Mouse (Mus musculus): Measurements from ENCODE around the gene Cdkl2. TPM values are rescaled to one million over a fixed set of nuclear protein-coding genes. Genes with fewer than 3 reads are reported as not detected.

Gene Cdkl2
- total RNA-seq, 1 experiment: 6.4 TPM

- in situ Hi-C loops (cut with MboI; ENCODE audit: low sequenced_read_pairs in 2 of 2, unreplicated experiment in 2 of 2): no loop called here
- H3K9me3 ChIP-seq (ENCODE audit: control insufficient read depth, insufficient read depth, low read depth, low read length): no peaks in the 10 kb centered on the region
These were observed 55.9 kb downstream of the Cdkl2 start for GRCm38 (mm10) chr5:91987799-91988198.

GRCm38 (mm10) chr5:91987236-91987635 is 56.4 kb downstream of the Cdkl2 start, which contains the start of gene Odaph:
Odaph (plus strand) TSS chr5:91987475.
- DNase-seq (ENCODE audit: low read depth, low spot score): no peak
- H3K36me3 ChIP-seq (ENCODE audit: control insufficient read depth, insufficient read depth, low read length, poor library complexity, severe bottlenecking): no peaks in the 10 kb centered on the region
- no peaks in the 10 kb centered on the region for H3K9me3 ChIP-seq (ENCODE audit: control insufficient read depth, insufficient read depth, low read depth, low read length)
- in situ Hi-C loops (cut with MboI; ENCODE audit: low sequenced_read_pairs in 2 of 2, unreplicated experiment in 2 of 2): no loop called here
- no peak within 1 kb of the TSS for H3K4me3 ChIP-seq (ENCODE audit: insufficient read depth in 1 of 2, low read depth in 1 of 2, low read length in 2 of 2, poor library complexity in 1 of 2, severe bottlenecking in 1 of 2)
- peaks cover 0 to 3% of the 10 kb centered on the region in 2 experiments; a peak in 2 of 4 replicates for H3K4me1 ChIP-seq (ENCODE audit: control insufficient read depth in 2 of 2, insufficient read depth in 2 of 2, low read length in 2 of 2, poor library complexity in 1 of 2)
- no peak for TF ChIP-seq CHD2 (IDR thresholded peaks at IDR 0.05; ENCODE audit: low read depth, low read length)
- no peak for TF ChIP-seq MAFK (IDR thresholded peaks at IDR 0.05; ENCODE audit: insufficient read depth, low read depth, low read length)
- no peak for TF ChIP-seq HCFC1 (IDR thresholded peaks at IDR 0.05; ENCODE audit: borderline replicate concordance, insufficient read depth, low read length)
- no peak for TF ChIP-seq ZC3H11A (IDR thresholded peaks at IDR 0.05; ENCODE audit: borderline replicate concordance, low read depth, low read length)
- H3K27ac ChIP-seq (ENCODE audit: insufficient read depth, low read depth, low read length, poor library complexity, severe bottlenecking): no peak within 1 kb of the TSS
- H3K9ac ChIP-seq (ENCODE audit: insufficient read depth, low read depth, low read length, poor library complexity, severe bottlenecking): no peak within 1 kb of the TSS

More at GRCm38 (mm10) chr5:91987799-91988198, 55.9 kb downstream of the Cdkl2 start:
- H3K27ac ChIP-seq (ENCODE audit: insufficient read depth, low read depth, low read length, poor library complexity, severe bottlenecking): no peak overlapping the region
- no peak overlapping the region for H3K9ac ChIP-seq (ENCODE audit: insufficient read depth, low read depth, low read length, poor library complexity, severe bottlenecking)
- DNase-seq (ENCODE audit: low read depth, low spot score): no peak
- H3K36me3 ChIP-seq (ENCODE audit: control insufficient read depth, insufficient read depth, low read length, poor library complexity, severe bottlenecking): no peaks in the 10 kb centered on the region
- H3K4me3 ChIP-seq (ENCODE audit: insufficient read depth in 1 of 2, low read depth in 1 of 2, low read length in 2 of 2, poor library complexity in 1 of 2, severe bottlenecking in 1 of 2): no peak overlapping the region
- peaks cover 0 to 3% of the 10 kb centered on the region in 2 experiments; a peak in 2 of 4 replicates for H3K4me1 ChIP-seq (ENCODE audit: control insufficient read depth in 2 of 2, insufficient read depth in 2 of 2, low read length in 2 of 2, poor library complexity in 1 of 2)
- TF ChIP-seq ZNF384 (IDR thresholded peaks at IDR 0.05; ENCODE audit: low read depth, low read length): no peak
- TF ChIP-seq ZC3H11A (IDR thresholded peaks at IDR 0.05; ENCODE audit: borderline replicate concordance, low read depth, low read length): no peak
- TF ChIP-seq CHD2 (IDR thresholded peaks at IDR 0.05; ENCODE audit: low read depth, low read length): no peak
- no peak for TF ChIP-seq MAFK (IDR thresholded peaks at IDR 0.05; ENCODE audit: insufficient read depth, low read depth, low read length)
- TF ChIP-seq HCFC1 (IDR thresholded peaks at IDR 0.05; ENCODE audit: borderline replicate concordance, insufficient read depth, low read length): no peak

- Histone ChIP-seq H3K9ac (ENCODE audit: insufficient read depth, low read depth, low read length, poor library complexity, severe bottlenecking) (no peak overlapping the region), H3K9me3 (ENCODE audit: control insufficient read depth, insufficient read depth, low read depth, low read length) (no peaks in the 10 kb centered on the region), H3K4me3 (ENCODE audit: insufficient read depth in 1 of 2, low read depth in 1 of 2, low read length in 2 of 2, poor library complexity in 1 of 2, severe bottlenecking in 1 of 2) (no peak overlapping the region), H3K36me3 (ENCODE audit: control insufficient read depth, insufficient read depth, low read length, poor library complexity, severe bottlenecking) (no peaks in the 10 kb centered on the region), H3K27ac (ENCODE audit: insufficient read depth, low read depth, low read length, poor library complexity, severe bottlenecking) (no peak overlapping the region), H3K4me1 (ENCODE audit: control insufficient read depth in 2 of 2, insufficient read depth in 2 of 2, low read length in 2 of 2, poor library complexity in 1 of 2) (no peaks in the 10 kb centered on the region; a peak in 2 of 4 replicates)
- DNase-seq (ENCODE audit: low read depth, low spot score): no peak
- no peak for TF ChIP-seq ZNF384 (IDR thresholded peaks at IDR 0.05; ENCODE audit: low read depth, low read length)
- no peak for TF ChIP-seq CHD2 (IDR thresholded peaks at IDR 0.05; ENCODE audit: low read depth, low read length)
- TF ChIP-seq MAFK (IDR thresholded peaks at IDR 0.05; ENCODE audit: insufficient read depth, low read depth, low read length): no peak
- TF ChIP-seq HCFC1 (IDR thresholded peaks at IDR 0.05; ENCODE audit: borderline replicate concordance, insufficient read depth, low read length): no peak
- TF ChIP-seq ZC3H11A (IDR thresholded peaks at IDR 0.05; ENCODE audit: borderline replicate concordance, low read depth, low read length): no peak
- in situ Hi-C loops (cut with MboI; ENCODE audit: low sequenced_read_pairs in 2 of 2, unreplicated experiment in 2 of 2): no loop called here
These were observed 58.0 kb downstream of the Cdkl2 start for GRCm38 (mm10) chr5:91985721-91986120.

GRCm38 (mm10) chr5:91983490-91983889 is 60.2 kb downstream of the Cdkl2 start:
- H3K4me3 ChIP-seq (ENCODE audit: insufficient read depth in 1 of 2, low read depth in 1 of 2, low read length in 2 of 2, poor library complexity in 1 of 2, severe bottlenecking in 1 of 2): no peak overlapping the region
- TF ChIP-seq CHD2 (IDR thresholded peaks at IDR 0.05; ENCODE audit: low read depth, low read length) (no peak), MAFK (IDR thresholded peaks at IDR 0.05; ENCODE audit: insufficient read depth, low read depth, low read length) (no peak), ZC3H11A (IDR thresholded peaks at IDR 0.05; ENCODE audit: borderline replicate concordance, low read depth, low read length) (no peak), ZNF384 (IDR thresholded peaks at IDR 0.05; ENCODE audit: low read depth, low read length) (no peak), HCFC1 (IDR thresholded peaks at IDR 0.05; ENCODE audit: borderline replicate concordance, insufficient read depth, low read length) (no peak)
- no peak overlapping the region for H3K9ac ChIP-seq (ENCODE audit: insufficient read depth, low read depth, low read length, poor library complexity, severe bottlenecking)
- no peaks in the 10 kb centered on the region; a peak in 2 of 4 replicates for H3K4me1 ChIP-seq (ENCODE audit: control insufficient read depth in 2 of 2, insufficient read depth in 2 of 2, low read length in 2 of 2, poor library complexity in 1 of 2)
- H3K27ac ChIP-seq (ENCODE audit: insufficient read depth, low read depth, low read length, poor library complexity, severe bottlenecking): no peak overlapping the region
- no peak for DNase-seq (ENCODE audit: low read depth, low spot score)
- no peaks in the 10 kb centered on the region for H3K9me3 ChIP-seq (ENCODE audit: control insufficient read depth, insufficient read depth, low read depth, low read length)
- in situ Hi-C loops (cut with MboI; ENCODE audit: low sequenced_read_pairs in 2 of 2, unreplicated experiment in 2 of 2): no loop called here
- no peaks in the 10 kb centered on the region for H3K36me3 ChIP-seq (ENCODE audit: control insufficient read depth, insufficient read depth, low read length, poor library complexity, severe bottlenecking)
